Mouse (Mus musculus) intestine, postnatal 0 days (tissue): ENCODE measurements around the gene Taf3. TPM values are rescaled to one million over a fixed set of nuclear protein-coding genes. Genes with fewer than 3 reads are reported as not detected.

Source experiments
- ATAC-seq: fragments of 200-750 bp; cut with Nextera tagmentation; 2 replicates; pipeline ENCODE4 v1.8.0; 2017; ENCODE audit warnings: mild to moderate bottlenecking, moderate TSS enrichment, moderate library complexity
- H3K27ac ChIP-seq: fragments of 300-500 bp; sonication (generic); 2 replicates; pipeline ENCODE4 v1.5.1; 2014; ENCODE audit warnings: mild to moderate bottlenecking, low read depth, low read length, moderate library complexity
- H3K27me3 ChIP-seq: fragments of 300-500 bp; sonication (generic); replicated peaks from 2 replicates; pipeline ENCODE4 v1.6.1; 2014; ENCODE audit warnings: low read length, mixed read lengths; ENCODE audit not compliant: control insufficient read depth, insufficient read depth
- H3K36me3 ChIP-seq: fragments of 300-500 bp; sonication (generic); 2 replicates; pipeline ENCODE4 v1.6.1; 2014; ENCODE audit warnings: mild to moderate bottlenecking, moderate library complexity; ENCODE audit not compliant: control insufficient read depth, insufficient read depth
- H3K4me1 ChIP-seq: fragments of 300-500 bp; sonication (generic); replicated peaks from 2 replicates; pipeline ENCODE4 v1.6.1; 2014; ENCODE audit warnings: antibody characterized with exemption, low read length, mixed read lengths; ENCODE audit not compliant: control insufficient read depth, insufficient read depth
- H3K4me2 ChIP-seq: fragments of 300-500 bp; sonication (generic); replicated peaks from 2 replicates; pipeline ENCODE4 v1.6.1; 2014; ENCODE audit warnings: low read depth, mild to moderate bottlenecking, moderate library complexity
- H3K4me3 ChIP-seq: fragments of 300-500 bp; sonication (generic); 2 replicates; pipeline ENCODE4 v1.5.1; 2014; ENCODE audit warnings: low read depth, low read length
- H3K9ac ChIP-seq: fragments of 300-500 bp; sonication (generic); 2 replicates; pipeline ENCODE4 v1.6.1; 2014; ENCODE audit warnings: mild to moderate bottlenecking, low read depth, low read length
- H3K9me3 ChIP-seq: fragments of 300-500 bp; sonication (generic); 2 replicates; pipeline ENCODE4 v1.6.1; 2016; ENCODE audit warnings: mixed run types; ENCODE audit not compliant: control insufficient read depth
- CTCF ChIP-seq: sonication (generic); IDR thresholded peaks from 2 replicates; pipeline ENCODE4 v1.5.1; 2016; ENCODE audit warnings: low read depth, mild to moderate bottlenecking, control low read depth, antibody characterized with exemption, moderate library complexity
- WGBS: fragments of 180-500 bp; shearing (Covaris S2); extraction: QIAGEN DNeasy Blood & Tissue Kit; methylation state at CpG from one replicate; pipeline ENCODE4 v1.1.7; 2014; 5-methylcytosine and 5-hydroxymethylcytosine counted together
- polyA plus RNA-seq: library from polyadenylated mRNA; unstranded; fragments of >200 nt; fragmentation: Nextera tagmentation; extraction: Ambion mirVana; gene quantifications from 2 replicates; pipeline ENCODE4 v1.2.1, GENCODE M21; 2015

Taf3 gene
- polyA plus RNA-seq, 1 experiment from 2014 or later, result 5.1 TPM

DNA sequence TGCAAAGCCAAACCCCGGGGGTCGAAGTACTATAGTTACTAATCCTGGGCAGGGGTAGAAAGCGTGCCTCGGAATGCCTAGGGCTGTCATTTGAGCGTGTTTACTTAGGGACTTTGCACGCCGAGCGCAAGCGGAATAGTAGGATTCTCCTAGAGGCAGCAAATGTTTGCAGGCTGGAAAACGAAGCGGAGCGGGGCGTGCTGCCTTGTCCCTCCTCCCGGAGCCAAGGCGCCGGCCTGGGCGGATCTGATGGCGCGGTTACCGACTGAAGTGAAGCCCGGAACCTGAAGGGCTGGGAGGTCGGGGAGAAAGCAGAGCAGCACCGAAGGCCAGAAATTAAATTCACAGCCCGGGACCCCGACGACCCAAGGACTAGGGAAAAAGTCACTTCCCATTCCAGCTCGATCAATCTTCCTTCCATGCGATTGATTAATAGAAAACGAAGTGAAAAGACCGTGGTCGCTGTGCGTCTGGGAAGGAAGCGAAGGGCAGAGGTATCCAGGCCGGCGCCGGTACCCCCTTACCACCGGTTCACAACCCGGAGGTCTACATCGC lies 165.9 kb downstream of the Taf3 start:
- peak overlapping the region; percentile 32 for H3K4me3 ChIP-seq
- TF ChIP-seq CTCF, result no peak
- H3K9ac ChIP-seq, result no peak overlapping the region

DNA sequence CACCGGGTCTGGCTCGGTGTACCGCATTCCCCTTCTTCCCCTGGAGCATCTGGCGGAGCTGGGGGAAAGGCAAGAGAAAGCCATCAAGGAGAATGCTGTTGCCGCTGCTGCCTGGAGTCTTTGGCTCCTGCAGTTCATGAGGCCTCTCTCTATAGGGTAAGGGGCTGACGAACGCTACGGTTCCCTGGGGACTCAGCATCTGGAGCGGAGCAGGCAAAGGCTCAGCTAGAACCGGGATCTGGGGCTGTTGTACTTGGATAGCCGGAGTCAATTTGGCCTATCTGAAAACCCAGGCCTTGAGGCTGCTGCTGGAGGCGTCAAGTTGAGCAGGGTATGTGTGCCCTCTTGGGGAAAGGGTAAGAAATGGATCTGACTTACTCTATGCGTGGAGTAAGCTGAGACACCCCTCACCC lies 166.8 kb downstream of the Taf3 start:
- WGBS, result 6% methylated on average over 13 of the region's 13 CpGs
- no peak overlapping the region for H3K9ac ChIP-seq
- no peaks in the 10 kb centered on the region for H3K4me1 ChIP-seq
- TF ChIP-seq CTCF, result 0 out of 2 replicates have a peak, but pooled peaks have one; percentile 14
- H3K27ac ChIP-seq, result no peak overlapping the region
- H3K4me2 ChIP-seq, result no peak overlapping the region; the same call in 1 of the 2 replicates
- ATAC-seq, result no peak
- H3K27me3 ChIP-seq, result peaks cover 89% of the 10 kb centered on the region
- H3K4me3 ChIP-seq, result peak overlapping the region; percentile 26; the same call in 1 of the 2 replicates
- H3K9me3 ChIP-seq, result no peaks in the 10 kb centered on the region
- no peaks in the 10 kb centered on the region for H3K36me3 ChIP-seq

More for the DNA sequence above, 165.9 kb downstream of the Taf3 start:
- no peaks in the 10 kb centered on the region for H3K9me3 ChIP-seq
- no peaks in the 10 kb centered on the region for H3K36me3 ChIP-seq
- ATAC-seq, result no peak
- peak overlapping the region; percentile 46 for H3K4me2 ChIP-seq
- no peak overlapping the region for H3K27ac ChIP-seq
- 2% methylated on average over 39 of the region's 39 CpGs for WGBS
- peaks cover 89% of the 10 kb centered on the region for H3K27me3 ChIP-seq
- H3K4me1 ChIP-seq, result no peaks in the 10 kb centered on the region

DNA sequence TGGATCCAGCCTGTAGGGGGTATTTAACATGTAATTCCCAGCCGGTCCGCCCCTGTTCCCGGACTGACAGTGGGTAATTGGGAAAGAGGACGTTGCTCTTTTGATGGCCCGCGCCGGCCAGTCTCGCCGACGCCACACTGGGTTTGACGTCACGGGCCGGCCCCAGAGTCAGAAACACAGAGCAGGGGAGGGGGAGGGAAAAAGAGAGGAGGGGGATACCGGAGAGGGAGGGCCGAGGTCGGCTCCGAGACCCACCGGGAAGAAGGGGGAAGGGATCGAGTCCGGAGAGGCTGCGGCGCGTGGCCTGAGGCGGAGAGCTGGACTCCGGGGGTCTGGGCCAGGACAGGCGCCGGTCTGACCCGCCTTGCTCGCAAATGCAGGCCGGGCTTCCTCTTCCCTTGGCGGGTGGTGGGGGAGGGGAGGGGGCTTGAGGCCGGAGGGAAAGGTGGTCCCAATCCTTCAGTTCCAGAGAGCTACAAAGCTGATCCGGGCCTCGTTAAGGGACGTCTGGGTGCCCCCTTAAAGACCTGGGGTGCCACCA lies 167.3 kb downstream of the Taf3 start, which contains the start of gene 4930412O13Rik:
Gene 4930412O13Rik (plus strand): TSS at position 202 of the 541 bp plus-strand sequence.
- Histone ChIP-seq H3K4me3 (peak within 1 kb of the TSS; percentile 56), H3K4me1 (no peaks in the 10 kb centered on the region), H3K36me3 (no peaks in the 10 kb centered on the region), H3K9ac (no peak within 1 kb of the TSS), H3K4me2 (peak within 1 kb of the TSS; percentile 97), H3K9me3 (no peaks in the 10 kb centered on the region), H3K27ac (no peak within 1 kb of the TSS), H3K27me3 (peaks cover 89% of the 10 kb centered on the region)
- ATAC-seq, result no peak
- 2% methylated on average over 30 of the region's 35 CpGs for WGBS
- TF ChIP-seq CTCF, result no peak

DNA sequence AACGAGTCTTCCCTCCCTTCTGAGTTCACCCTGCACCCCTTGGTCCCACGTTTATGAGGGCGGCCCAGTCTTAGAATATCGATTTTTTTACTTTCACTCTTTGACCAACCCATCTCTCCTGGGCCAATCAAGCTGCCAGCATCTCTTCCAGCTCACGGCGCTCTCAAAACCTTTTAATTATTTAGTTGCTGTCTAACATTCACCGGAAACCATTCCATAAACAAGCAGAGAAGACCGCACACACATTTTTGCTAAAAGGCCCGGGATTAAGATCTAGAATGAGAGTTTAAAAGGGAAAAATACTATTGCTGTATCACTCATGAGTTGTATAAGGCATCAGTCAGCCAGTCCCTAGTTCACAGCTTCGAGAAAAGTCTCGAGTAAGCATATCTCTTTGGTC lies 168.1 kb downstream of the Taf3 start:
- Histone ChIP-seq H3K27ac (no peak overlapping the region), H3K9me3 (no peaks in the 10 kb centered on the region), H3K36me3 (no peaks in the 10 kb centered on the region), H3K4me3 (peak overlapping the region; percentile 56; the same call in 1 of the 2 replicates), H3K4me1 (no peaks in the 10 kb centered on the region), H3K4me2 (peak overlapping the region; percentile 97), H3K27me3 (peaks cover 90% of the 10 kb centered on the region), H3K9ac (no peak overlapping the region)
- no peak for TF ChIP-seq CTCF
- no peak for ATAC-seq
- 7% methylated on average over 11 of the region's 11 CpGs for WGBS

GRCm38 (mm10) chr2:9879493-9879892 lies 168.9 kb downstream of the Taf3 start:
- WGBS, result under 1% methylated on average over 21 of the region's 21 CpGs
- H3K9ac ChIP-seq, result no peak overlapping the region
- H3K9me3 ChIP-seq, result no peaks in the 10 kb centered on the region
- H3K4me1 ChIP-seq, result no peaks in the 10 kb centered on the region
- TF ChIP-seq CTCF, result peak; percentile 95
- H3K27me3 ChIP-seq, result peaks cover 90% of the 10 kb centered on the region
- no peaks in the 10 kb centered on the region for H3K36me3 ChIP-seq
- peak; percentile 91 for ATAC-seq
- H3K4me3 ChIP-seq, result peak overlapping the region; percentile 56
- H3K4me2 ChIP-seq, result peak overlapping the region; percentile 97
- no peak overlapping the region for H3K27ac ChIP-seq

- H3K4me2 ChIP-seq, result peak overlapping the region; percentile 97
- H3K36me3 ChIP-seq, result no peaks in the 10 kb centered on the region
- H3K9ac ChIP-seq, result no peak overlapping the region
- no peak for TF ChIP-seq CTCF
- H3K9me3 ChIP-seq, result no peaks in the 10 kb centered on the region
- no peak overlapping the region for H3K27ac ChIP-seq
- WGBS, result under 1% methylated on average over 22 of the region's 22 CpGs
- H3K4me1 ChIP-seq, result no peaks in the 10 kb centered on the region
- ATAC-seq, result 0 out of 2 replicates have a peak, but pooled peaks have one; percentile 6
- peak overlapping the region; percentile 56 for H3K4me3 ChIP-seq
- H3K27me3 ChIP-seq, result peaks cover 90% of the 10 kb centered on the region
These were observed 169.3 kb downstream of the Taf3 start for GRCm38 (mm10) chr2:9879092-9879491.
